Mouse (Mus musculus): ENCODE measurements at regions not wholly inside any gene's neighbourhood (a gene's known extent, or its start where the extent isn't known, plus 50 kb on each side); places are given as distances from the start of the nearest gene placed in this dataset.
A peak's percentile ranks its signal among the peaks of the same experiment; 100 is the strongest.

DNA sequence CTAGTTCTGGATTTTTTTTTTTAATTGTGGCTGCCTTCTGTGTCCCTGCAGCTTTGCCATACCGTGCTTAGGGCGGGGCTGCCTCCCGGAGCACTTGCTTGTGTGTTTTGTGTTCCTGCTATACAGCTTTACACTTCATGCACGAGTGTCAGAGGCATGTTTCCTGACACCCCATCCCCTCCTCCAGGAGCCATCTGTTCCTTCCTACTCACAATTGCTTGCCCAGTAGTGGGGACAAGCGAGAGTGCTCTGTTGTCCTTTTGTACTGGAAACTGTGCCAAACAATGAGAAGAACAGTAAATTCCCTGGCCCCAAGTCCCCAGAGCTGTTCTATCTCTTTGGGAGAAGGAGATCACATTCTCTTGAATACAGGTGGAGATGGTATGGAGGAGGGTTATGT, 53.5 kb downstream of the Csf2 start:
- DNase-seq = no peak

- DNase-seq = no peak
These were observed 54.7 kb downstream of the Csf2 start for GRCm38 (mm10) chr11:54194733-54195132.

- DNase-seq = no peak
These were observed 57.2 kb downstream of the Csf2 start for GRCm38 (mm10) chr11:54192275-54192674.

DNA sequence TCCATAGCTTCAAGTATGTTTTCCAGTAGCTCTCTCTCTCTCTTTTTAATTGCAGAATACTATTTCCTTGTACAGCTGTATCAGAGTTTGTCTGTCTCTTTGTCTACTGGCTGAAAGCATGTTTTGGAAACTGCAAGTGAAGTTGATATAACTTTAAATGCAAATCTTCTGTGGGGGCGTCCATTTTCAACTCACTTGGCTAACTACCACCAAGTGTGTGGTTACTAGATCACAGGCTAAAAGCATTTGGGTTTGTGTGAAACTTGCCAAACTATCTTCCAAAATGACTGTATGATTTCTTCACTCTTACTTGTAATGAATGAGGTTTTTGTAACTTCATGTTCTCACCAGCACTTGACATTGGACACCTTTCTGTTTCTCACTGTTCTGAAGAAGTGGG, 61.6 kb downstream of the Csf2 start:
- DNase-seq = no peak

- DNase-seq = no peak
These were observed 62.1 kb downstream of the Csf2 start for GRCm38 (mm10) chr11:54187377-54187776.

DNA sequence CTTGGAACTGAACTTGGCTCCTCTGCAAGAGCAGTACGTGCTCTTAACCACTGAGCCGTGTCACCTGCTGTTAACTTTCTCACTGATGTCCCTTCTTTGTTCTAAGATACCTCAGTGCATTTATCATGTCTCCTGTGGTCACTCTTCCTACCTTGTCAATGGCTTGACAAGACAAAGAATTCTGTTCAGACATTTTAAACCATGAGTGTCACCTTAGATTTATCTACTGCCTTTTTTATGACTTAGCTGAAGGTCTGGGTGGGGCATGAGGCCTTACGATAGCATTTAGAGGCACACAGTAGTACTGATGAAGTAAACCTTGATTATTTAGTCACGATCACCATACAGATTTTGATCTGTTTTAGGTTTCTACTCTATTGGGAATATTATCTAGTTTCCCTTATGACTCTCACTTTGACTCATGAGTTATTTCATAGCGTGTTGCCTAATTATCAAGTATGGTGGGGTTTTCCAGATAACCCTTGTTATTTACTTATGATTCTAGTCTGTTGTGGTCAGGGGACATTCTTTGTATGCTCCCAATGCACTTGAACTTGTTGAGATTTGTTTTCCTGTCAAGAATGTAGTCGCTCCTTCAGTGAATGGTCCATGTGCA, 63.6 kb downstream of the Csf2 start:
- no peak for DNase-seq

GRCm38 (mm10) chr11:54181696-54182323, 67.7 kb downstream of the Csf2 start:
- peak; percentile 73 to 85 for DNase-seq
